Mouse (Mus musculus) heart, embryonic 12.5 days (tissue): ENCODE results near the gene Spn. TPM values are rescaled to one million over a fixed set of nuclear protein-coding genes. Genes with fewer than 3 reads are reported as not detected.

Experiments used
- ATAC-seq: fragments of 200-750 bp; cut with Nextera tagmentation; 2 replicates; pipeline ENCODE4 v1.8.0; 2017; ENCODE audit warnings: moderate TSS enrichment, moderate library complexity; ENCODE audit not compliant: insufficient number of reproducible peaks, low FRiP score
- H3K27ac ChIP-seq: fragments of 300-500 bp; sonication (generic); 2 replicates; pipeline ENCODE4 v1.5.1; 2016; ENCODE audit warnings: mild to moderate bottlenecking, moderate library complexity; ENCODE audit not compliant: poor library complexity, severe bottlenecking
- H3K27me3 ChIP-seq: fragments of 300-500 bp; sonication (generic); replicated peaks from 2 replicates; pipeline ENCODE4 v1.6.1; 2016; ENCODE audit warnings: mild to moderate bottlenecking, moderate library complexity
- H3K36me3 ChIP-seq: fragments of 300-500 bp; sonication (generic); 2 replicates; pipeline ENCODE4 v1.6.1; 2016; ENCODE audit warnings: mild to moderate bottlenecking, moderate library complexity
- H3K4me1 ChIP-seq: fragments of 300-500 bp; sonication (generic); replicated peaks from 2 replicates; pipeline ENCODE4 v1.6.1; 2016; ENCODE audit warnings: mild to moderate bottlenecking
- H3K4me2 ChIP-seq: fragments of 300-500 bp; sonication (generic); 2 replicates; pipeline ENCODE4 v1.6.1; 2016; ENCODE audit warnings: mild to moderate bottlenecking, moderate library complexity
- H3K4me3 ChIP-seq: fragments of 300-500 bp; sonication (generic); 2 replicates; pipeline ENCODE4 v1.5.1; 2016; ENCODE audit warnings: mild to moderate bottlenecking
- H3K9ac ChIP-seq: fragments of 300-500 bp; sonication (generic); 2 replicates; pipeline ENCODE4 v1.6.1; 2016; ENCODE audit warnings: mild to moderate bottlenecking, moderate library complexity
- H3K9me3 ChIP-seq: fragments of 300-500 bp; sonication (generic); replicated peaks from 2 replicates; pipeline ENCODE4 v1.6.1; 2016; ENCODE audit warnings: mild to moderate bottlenecking, moderate library complexity
- WGBS: fragments of 180-500 bp; shearing (Covaris S2); methylation state at CpG from one replicate; pipeline ENCODE4 v1.1.7; 2016; 5-methylcytosine and 5-hydroxymethylcytosine counted together
- polyA plus RNA-seq: library from polyadenylated mRNA; unstranded; fragments of >200 nt; fragmentation: Nextera tagmentation; extraction: Ambion mirVana; gene quantifications from 2 replicates; pipeline ENCODE4 v1.2.1, GENCODE M21; 2016

The Spn gene
- polyA plus RNA-seq, 1 experiment from 2014 or later = 0.17 TPM

- Histone ChIP-seq H3K4me3 (no peak overlapping the region), H3K9ac (no peak overlapping the region), H3K4me2 (no peak overlapping the region), H3K9me3 (0 out of 2 replicates have a peak, but pooled peaks cover 2% of the 10 kb centered on the region), H3K4me1 (no peaks in the 10 kb centered on the region), H3K36me3 (no peaks in the 10 kb centered on the region), H3K27me3 (no peaks in the 10 kb centered on the region; the same call in 1 of the 2 replicates), H3K27ac (no peak overlapping the region)
- WGBS = 75% methylated on average over 4 of the region's 4 CpGs
- no peak for ATAC-seq
Measured at GRCm38 (mm10) chr7:127164002-127164401, 26.4 kb upstream of the Spn start.

- 0 out of 2 replicates have a peak, but pooled peaks cover 2% of the 10 kb centered on the region for H3K9me3 ChIP-seq
- H3K4me1 ChIP-seq = no peaks in the 10 kb centered on the region
- H3K4me3 ChIP-seq = no peak overlapping the region
- 78% methylated on average over 5 of the region's 5 CpGs for WGBS
- H3K9ac ChIP-seq = no peak overlapping the region
- no peak for ATAC-seq
- H3K27me3 ChIP-seq = no peaks in the 10 kb centered on the region; the same call in 1 of the 2 replicates
- H3K4me2 ChIP-seq = no peak overlapping the region
- H3K27ac ChIP-seq = no peak overlapping the region
- H3K36me3 ChIP-seq = no peaks in the 10 kb centered on the region
Measured at GRCm38 (mm10) chr7:127162546-127162945, 24.9 kb upstream of the Spn start.

GRCm38 (mm10) chr7:127157548-127157947 lies 19.9 kb upstream of the Spn start:
- H3K27me3 ChIP-seq = no peaks in the 10 kb centered on the region; the same call in 1 of the 2 replicates
- no peaks in the 10 kb centered on the region for H3K9me3 ChIP-seq
- H3K4me3 ChIP-seq = no peak overlapping the region
- H3K9ac ChIP-seq = no peak overlapping the region
- no peak overlapping the region for H3K4me2 ChIP-seq
- peaks cover 3% of the 10 kb centered on the region for H3K4me1 ChIP-seq
- no peaks in the 10 kb centered on the region for H3K36me3 ChIP-seq
- no peak overlapping the region for H3K27ac ChIP-seq
- 65% methylated on average over 4 of the region's 4 CpGs for WGBS
- no peak for ATAC-seq

- no peak for ATAC-seq
- Histone ChIP-seq H3K36me3 (no peaks in the 10 kb centered on the region), H3K9ac (no peak overlapping the region), H3K9me3 (no peaks in the 10 kb centered on the region), H3K27ac (no peak overlapping the region; the same call in 1 of the 2 replicates), H3K4me2 (no peak overlapping the region), H3K4me3 (no peak overlapping the region), H3K4me1 (peaks cover 7% of the 10 kb centered on the region), H3K27me3 (no peaks in the 10 kb centered on the region)
- WGBS = 41% methylated on average over 3 of the region's 3 CpGs
Measured at GRCm38 (mm10) chr7:127153477-127153876, 15.9 kb upstream of the Spn start.

- Histone ChIP-seq H3K4me1 (peaks cover 16% of the 10 kb centered on the region), H3K9me3 (no peaks in the 10 kb centered on the region), H3K9ac (no peak overlapping the region), H3K4me3 (no peak overlapping the region), H3K36me3 (no peaks in the 10 kb centered on the region), H3K27ac (no peak overlapping the region), H3K27me3 (no peaks in the 10 kb centered on the region), H3K4me2 (no peak overlapping the region)
- WGBS = 87% methylated on average over 6 of the region's 6 CpGs
- no peak for ATAC-seq
Measured at GRCm38 (mm10) chr7:127152464-127152863, 14.8 kb upstream of the Spn start.

- Histone ChIP-seq H3K4me2 (no peak overlapping the region), H3K9ac (no peak overlapping the region), H3K27me3 (no peaks in the 10 kb centered on the region), H3K4me3 (no peak overlapping the region), H3K27ac (no peak overlapping the region), H3K36me3 (no peaks in the 10 kb centered on the region), H3K4me1 (peaks cover 13% of the 10 kb centered on the region; the same call in 1 of the 2 replicates), H3K9me3 (no peaks in the 10 kb centered on the region)
- WGBS = 40% methylated on average over 3 of the region's 3 CpGs
- ATAC-seq = no peak
Measured at GRCm38 (mm10) chr7:127147901-127148300, 10.3 kb upstream of the Spn start.

GRCm38 (mm10) chr7:127146267-127146603 lies 8.6 kb upstream of the Spn start:
- WGBS = 68% methylated on average over 2 of the region's 2 CpGs
- H3K4me2 ChIP-seq = no peak overlapping the region
- no peak overlapping the region for H3K27ac ChIP-seq
- H3K9ac ChIP-seq = no peak overlapping the region
- H3K4me1 ChIP-seq = peaks cover 13% of the 10 kb centered on the region; the same call in 1 of the 2 replicates
- no peak overlapping the region for H3K4me3 ChIP-seq
- H3K9me3 ChIP-seq = no peaks in the 10 kb centered on the region
- no peaks in the 10 kb centered on the region for H3K36me3 ChIP-seq
- H3K27me3 ChIP-seq = no peaks in the 10 kb centered on the region
- no peak for ATAC-seq

GRCm38 (mm10) chr7:127145387-127146266 lies 8.0 kb upstream of the Spn start:
- WGBS = 47% methylated on average over 9 of the region's 9 CpGs
- no peak for ATAC-seq
- Histone ChIP-seq H3K27ac (no peak overlapping the region), H3K36me3 (no peaks in the 10 kb centered on the region), H3K4me3 (no peak overlapping the region), H3K9me3 (no peaks in the 10 kb centered on the region), H3K4me2 (no peak overlapping the region), H3K4me1 (peaks cover 9% of the 10 kb centered on the region; the same call in 1 of the 2 replicates), H3K9ac (no peak overlapping the region), H3K27me3 (no peaks in the 10 kb centered on the region)

GRCm38 (mm10) chr7:127144412-127144811 lies 6.8 kb upstream of the Spn start:
- Histone ChIP-seq H3K4me2 (no peak overlapping the region), H3K9me3 (no peaks in the 10 kb centered on the region), H3K4me3 (no peak overlapping the region), H3K27ac (no peak overlapping the region), H3K36me3 (no peaks in the 10 kb centered on the region), H3K27me3 (no peaks in the 10 kb centered on the region), H3K9ac (no peak overlapping the region), H3K4me1 (peaks cover 8% of the 10 kb centered on the region; the same call in 1 of the 2 replicates)
- no peak for ATAC-seq
- WGBS = 57% methylated on average over 7 of the region's 7 CpGs

- Histone ChIP-seq H3K27ac (no peak overlapping the region), H3K4me1 (0 out of 2 replicates have a peak, but pooled peaks cover under 1% of the 10 kb centered on the region), H3K4me3 (no peak overlapping the region), H3K36me3 (no peaks in the 10 kb centered on the region), H3K4me2 (no peak overlapping the region), H3K9ac (no peak overlapping the region), H3K27me3 (no peaks in the 10 kb centered on the region), H3K9me3 (no peaks in the 10 kb centered on the region)
- 80% methylated on average over 4 of the region's 4 CpGs for WGBS
- no peak for ATAC-seq
Measured at GRCm38 (mm10) chr7:127142666-127143065, 5.0 kb upstream of the Spn start.

- Histone ChIP-seq H3K4me1 (no peaks in the 10 kb centered on the region), H3K9me3 (no peaks in the 10 kb centered on the region), H3K9ac (no peak overlapping the region), H3K27me3 (no peaks in the 10 kb centered on the region), H3K27ac (no peak overlapping the region), H3K36me3 (no peaks in the 10 kb centered on the region), H3K4me2 (no peak overlapping the region), H3K4me3 (no peak overlapping the region)
- no peak for ATAC-seq
- WGBS = 54% methylated on average over 2 of the region's 2 CpGs
Measured at GRCm38 (mm10) chr7:127142214-127142613, 4.6 kb upstream of the Spn start.
